Mouse (Mus musculus) spleen, adult 10 weeks (tissue): Measurements from ENCODE around the gene Itsn2. TPM values are rescaled to one million over a fixed set of nuclear protein-coding genes. Genes with fewer than 3 reads are reported as not detected.

Experiments used
- polyA plus RNA-seq: library from polyadenylated mRNA; stranded (reverse); fragments of 350-450 nt; fragmentation: Illumina TruSeq; extraction: RNeasy Lipid Tissue Mini Kit (QIAGEN cat#74804); gene quantifications from one replicate; pipeline ENCODE4 v1.2.3, GENCODE M21; 2015; ENCODE audit warnings: low replicate concordance; ENCODE audit not compliant: insufficient read depth

Itsn2 gene
- 296 TPM for polyA plus RNA-seq

GRCm38 (mm10) chr12:4592541-4593165 lies at the start of gene Itsn2, which contains the start of gene Gm3625:
TSS of gene Itsn2 (plus strand) at chr12:4592638.
TSS of gene Gm3625 (minus strand) at chr12:4592927.

DNA sequence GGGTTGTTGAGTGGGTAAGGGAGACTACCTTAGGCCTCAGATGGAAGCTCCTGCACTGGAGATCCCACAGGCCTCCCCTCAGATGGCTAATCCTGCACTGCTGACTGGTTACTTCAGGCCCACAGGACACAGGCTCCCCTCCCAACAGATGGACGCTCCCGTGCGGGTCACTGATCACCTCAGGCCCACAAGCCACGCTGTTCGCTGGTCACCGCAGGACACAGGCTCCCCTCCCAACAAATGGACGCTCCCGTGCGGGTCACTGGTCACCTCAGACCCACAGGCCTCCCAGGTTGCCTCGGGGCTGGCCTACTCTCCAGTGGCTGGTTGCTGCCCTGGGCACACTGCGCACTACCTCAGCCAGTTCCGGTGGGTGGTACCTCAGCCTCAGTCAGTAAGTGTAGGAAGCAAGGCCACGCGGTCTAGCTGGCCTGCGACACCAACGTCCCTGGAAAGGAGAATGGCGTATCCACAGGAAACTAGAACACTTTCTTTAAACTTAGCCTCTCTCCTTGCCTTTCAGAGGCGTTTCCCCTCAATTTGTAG lies 145.7 kb downstream of the Itsn2 start, which contains the start of gene Fam228a:
Fam228a (minus strand) TSS at position 400 of the 546 bp plus-strand sequence.

Other genes with a start within 250 kb of the Itsn2 start
- 22.5 TPM for gene Ncoa1, start 115.5 kb upstream of the Itsn2 start, polyA plus RNA-seq
- not detected for gene Gm3625, start 289 bp downstream of the Itsn2 start, polyA plus RNA-seq
- gene Fam228a, start 145.8 kb downstream of the Itsn2 start, polyA plus RNA-seq, result 0.15 TPM
- 0.29 TPM for gene Pfn4, start 176.4 kb downstream of the Itsn2 start, polyA plus RNA-seq
- 1.3 TPM for gene Fam228b, start 176.6 kb downstream of the Itsn2 start, polyA plus RNA-seq
- gene Sf3b6, start 224.9 kb downstream of the Itsn2 start, polyA plus RNA-seq, result 201 TPM
- gene Fkbp1b, start 249.0 kb downstream of the Itsn2 start, polyA plus RNA-seq, result 1.4 TPM